Mouse (Mus musculus): ENCODE measurements around the gene Zscan18.
"Not testable (repeated sequence)": the region's sequence is repeated elsewhere in the genome, so short reads cannot be mapped to it uniquely, and the experiment has no call there.

DNA sequence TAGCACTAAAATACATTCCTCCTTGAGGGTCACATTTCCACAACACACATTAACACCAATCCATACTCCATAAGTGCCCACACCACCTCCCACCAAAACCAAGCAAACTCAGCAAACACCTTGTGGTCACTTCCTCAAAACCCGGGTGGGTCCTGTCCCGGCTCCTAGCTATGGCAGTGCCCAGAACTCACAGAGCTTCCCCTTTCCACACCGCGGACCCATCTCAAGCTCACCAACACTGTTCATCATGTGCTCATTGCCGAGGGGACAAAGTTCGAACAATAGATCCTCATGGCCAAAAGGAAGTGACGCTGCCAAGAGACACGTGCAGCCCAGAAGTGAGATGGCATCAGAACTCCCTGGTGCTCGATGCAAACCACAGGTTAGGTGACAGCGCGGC, 10.8 kb downstream of the Zscan18 start:
- TF ChIP-seq CTCF (IDR thresholded peaks at IDR 0.05; ENCODE audit: low read depth); EP300 (optimal IDR thresholded peaks at IDR 0.05): not testable (repeated sequence)

Data from stomach, postnatal 0 days (tissue).